Mouse (Mus musculus) kidney, adult 2 months (tissue): ENCODE measurements at regions not wholly inside any gene's neighbourhood (a gene's known extent, or its start where the extent isn't known, plus 50 kb on each side); places are given as distances from the start of the nearest gene placed in this dataset.
A peak's percentile ranks its signal among the peaks of the same experiment; 100 is the strongest.

ENCODE experiments used
- DNase-seq: peaks from one replicate; pipeline ENCODE4 v3.0.0; 2021
- H3K27ac ChIP-seq: fragments of 200-500 bp; 2 replicates; pipeline ENCODE4 v1.5.1; 2012; ENCODE audit warnings: low read depth, low read length, control low read depth, inconsistent platforms; ENCODE audit not compliant: insufficient read depth
- H3K27me3 ChIP-seq: fragments of 200-500 bp; replicated peaks from 2 replicates; pipeline ENCODE4 v1.6.1; 2012; ENCODE audit warnings: mild to moderate bottlenecking, moderate library complexity, low read length, inconsistent platforms; ENCODE audit not compliant: control insufficient read depth, insufficient read depth
- H3K36me3 ChIP-seq: fragments of 200-500 bp; 2 replicates; pipeline ENCODE4 v1.6.1; 2012; ENCODE audit warnings: mild to moderate bottlenecking, moderate library complexity, low read length, inconsistent platforms; ENCODE audit not compliant: control insufficient read depth, insufficient read depth
- H3K4me1 ChIP-seq: fragments of 200-500 bp; 2 replicates; pipeline ENCODE4 v1.6.1; 2011; ENCODE audit warnings: low read length; ENCODE audit not compliant: control insufficient read depth, insufficient read depth
- H3K4me3 ChIP-seq: fragments of 200-500 bp; 2 replicates; pipeline ENCODE4 v1.5.1; 2011; ENCODE audit warnings: mild to moderate bottlenecking, low read depth, low read length, control low read depth; ENCODE audit not compliant: insufficient read depth
- CTCF ChIP-seq: fragments of 200-500 bp; conservative IDR thresholded peaks from 2 replicates; pipeline ENCODE4 v1.5.1; 2011; ENCODE audit warnings: low read depth, mild to moderate bottlenecking, control low read depth, low read length, moderate library complexity, mixed read lengths; ENCODE audit not compliant: insufficient read depth, insufficient read length
- POLR2A ChIP-seq: fragments of 200-500 bp; IDR thresholded peaks from one replicate; pipeline ENCODE4 v1.6.1; 2011; ENCODE audit warnings: low read depth, low read length, control low read depth
- WGBS: fragments of 180-500 bp; shearing (Covaris S2); methylation state at CpG from one replicate; pipeline ENCODE4 v1.1.7; 2018; 5-methylcytosine and 5-hydroxymethylcytosine counted together

DNA sequence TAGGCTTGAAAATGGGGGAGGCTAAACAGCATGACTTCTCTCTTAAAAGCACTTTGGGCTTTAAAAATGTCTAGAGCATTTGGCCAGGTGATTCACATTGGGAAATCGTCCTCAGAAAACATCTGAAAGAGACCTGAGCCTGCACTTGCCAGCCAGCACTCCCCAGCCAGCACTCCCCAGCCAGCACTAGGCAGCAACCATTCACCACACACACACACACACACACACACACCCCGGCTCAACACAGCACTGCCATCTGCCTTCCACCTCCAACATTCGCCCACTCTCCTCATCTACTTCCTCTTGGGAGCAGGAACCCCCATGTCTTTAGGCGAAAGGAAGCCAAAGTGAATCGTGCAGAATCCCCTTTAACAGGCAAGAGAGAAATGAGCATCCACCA, 85.4 kb downstream of the Atp23 start:
- Histone ChIP-seq H3K27ac (no peak overlapping the region), H3K36me3 (no peaks in the 10 kb centered on the region), H3K4me3 (no peak overlapping the region), H3K4me1 (no peaks in the 10 kb centered on the region), H3K27me3 (no peaks in the 10 kb centered on the region)
- no peak for TF ChIP-seq CTCF
- TF ChIP-seq POLR2A, result no peak
- WGBS, result 83% methylated on average over 5 of the region's 5 CpGs
- DNase-seq, result no peak

DNA sequence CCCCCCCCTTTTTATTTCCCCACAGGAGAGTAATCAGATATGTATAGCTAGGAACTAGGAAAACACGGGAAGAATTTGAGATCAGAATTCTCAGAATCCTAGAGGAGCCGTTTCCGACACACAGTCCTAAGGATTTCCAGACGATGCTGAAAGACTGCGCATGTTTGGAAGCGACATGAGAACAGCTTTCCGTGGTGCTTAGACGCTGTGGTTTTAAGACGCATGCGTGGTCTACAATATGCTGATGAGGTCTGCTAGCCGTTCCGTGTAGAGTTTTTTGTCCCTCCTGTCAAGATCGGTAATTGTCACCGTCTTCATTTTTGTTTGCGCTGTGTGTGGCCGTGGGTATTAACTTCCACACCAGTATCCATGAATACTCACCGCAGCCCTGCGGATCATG, 86.2 kb downstream of the Atp23 start:
- no peaks in the 10 kb centered on the region for H3K36me3 ChIP-seq
- WGBS, result 93% methylated on average over 18 of the region's 18 CpGs
- TF ChIP-seq CTCF, result no peak
- no peak for TF ChIP-seq POLR2A
- no peak overlapping the region for H3K27ac ChIP-seq
- H3K27me3 ChIP-seq, result no peaks in the 10 kb centered on the region
- DNase-seq, result no peak
- no peaks in the 10 kb centered on the region for H3K4me1 ChIP-seq
- H3K4me3 ChIP-seq, result no peak overlapping the region

DNA sequence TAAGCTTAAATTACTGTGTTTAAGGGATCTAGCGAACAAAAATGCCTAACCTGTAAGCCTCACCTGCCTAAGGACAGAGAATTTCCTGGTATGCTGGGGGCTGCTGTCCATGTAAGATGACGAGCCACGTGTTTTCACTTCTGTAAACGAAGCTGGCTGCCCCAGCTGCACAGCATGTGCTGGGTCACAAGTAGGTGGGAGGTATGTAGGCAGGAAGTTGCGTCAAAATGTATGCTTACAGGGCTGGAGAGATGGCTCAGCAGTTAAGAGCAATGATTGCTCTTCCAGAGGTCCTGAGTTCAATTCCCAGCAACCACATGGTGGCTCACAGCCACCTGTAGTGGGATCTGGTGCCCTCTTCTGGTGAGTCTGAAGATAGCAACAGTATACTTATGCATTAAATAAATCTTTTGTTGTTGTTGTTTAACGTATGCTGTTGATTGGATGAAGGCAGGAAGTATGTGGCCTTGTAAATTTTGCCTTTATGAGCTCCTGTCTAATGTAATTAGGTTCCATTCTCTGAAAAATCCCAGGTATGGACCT, 88.0 kb downstream of the Atp23 start:
- WGBS, result 90% methylated on average over 6 of the region's 6 CpGs
- TF ChIP-seq CTCF, result 0 out of 2 replicates have a peak, but pooled peaks have one; percentile 11
- no peak for TF ChIP-seq POLR2A

DNA sequence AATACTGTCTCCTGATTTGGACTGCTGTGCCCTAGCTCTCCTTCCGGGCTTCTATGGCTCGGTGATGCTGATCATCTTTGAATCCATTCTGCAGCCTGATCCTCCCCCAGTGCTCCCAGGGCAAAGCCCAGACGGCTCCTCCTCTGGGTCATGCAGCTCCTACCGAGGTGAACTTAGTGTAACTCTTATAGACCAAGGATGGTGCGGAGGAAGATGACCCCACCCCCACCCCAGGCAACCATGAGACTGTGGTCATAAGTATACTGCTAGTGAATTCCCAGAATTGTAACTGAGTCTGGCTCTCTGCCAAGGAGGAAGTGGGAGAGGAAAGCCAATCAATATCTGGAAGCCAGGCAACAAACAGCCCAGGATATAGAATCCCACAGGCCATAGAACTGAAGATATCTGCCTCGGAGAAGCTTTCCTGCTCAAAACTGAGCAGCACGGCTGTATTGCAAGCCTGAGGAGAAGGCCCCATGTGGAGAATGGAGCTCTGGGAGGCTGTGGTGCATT, 88.9 kb downstream of the Atp23 start:
- DNase-seq, result no peak
- no peak overlapping the region for H3K27ac ChIP-seq
- TF ChIP-seq POLR2A (no peak), CTCF (no peak)
- H3K4me1 ChIP-seq, result no peaks in the 10 kb centered on the region
- H3K27me3 ChIP-seq, result no peaks in the 10 kb centered on the region
- H3K4me3 ChIP-seq, result no peak overlapping the region
- no peaks in the 10 kb centered on the region for H3K36me3 ChIP-seq
- WGBS, result 61% methylated on average over 7 of the region's 7 CpGs

More for the DNA sequence above, 88.0 kb downstream of the Atp23 start:
- Histone ChIP-seq H3K27ac (no peak overlapping the region), H3K4me1 (no peaks in the 10 kb centered on the region), H3K4me3 (no peak overlapping the region), H3K27me3 (no peaks in the 10 kb centered on the region), H3K36me3 (no peaks in the 10 kb centered on the region)
- no peak for DNase-seq

DNA sequence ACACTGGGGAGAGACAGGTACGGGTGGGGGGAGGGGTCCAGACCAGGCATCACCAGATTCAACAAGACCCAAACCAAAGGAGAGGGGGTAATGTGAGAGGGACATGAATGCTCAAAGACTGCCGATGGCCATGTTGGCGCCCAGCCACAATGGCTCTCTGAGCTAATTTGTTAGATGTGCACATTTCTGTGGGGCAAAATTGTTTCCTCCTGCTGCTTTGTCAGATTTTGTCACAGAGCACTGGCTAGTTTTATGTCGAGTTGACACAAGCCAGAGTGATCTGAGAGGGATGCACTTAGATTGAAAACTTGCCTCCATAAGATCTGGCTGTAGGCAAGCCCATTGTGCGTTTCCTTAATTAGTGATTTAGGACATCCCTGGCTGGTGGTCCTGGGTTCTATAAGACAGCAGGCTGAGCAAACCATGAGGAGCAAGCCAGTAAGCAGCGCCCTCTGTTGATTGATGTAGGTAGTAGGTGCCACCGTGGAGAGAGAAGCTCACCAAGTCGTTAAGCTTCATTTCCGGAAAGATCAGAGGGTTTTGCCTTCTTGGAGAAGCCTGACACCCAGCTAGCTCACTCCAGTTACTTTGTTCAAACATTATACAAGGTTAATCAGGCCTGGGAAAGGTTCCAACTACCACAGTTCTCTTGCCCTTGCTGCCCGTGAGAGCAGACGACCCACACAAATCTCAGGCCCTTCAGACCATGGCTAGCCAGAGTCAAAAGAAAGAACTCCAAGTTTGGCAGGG, 90.6 kb downstream of the Atp23 start:
- Histone ChIP-seq H3K27ac (no peak overlapping the region), H3K27me3 (no peaks in the 10 kb centered on the region), H3K4me1 (no peaks in the 10 kb centered on the region), H3K4me3 (no peak overlapping the region), H3K36me3 (no peaks in the 10 kb centered on the region)
- WGBS, result 40% methylated on average over 11 of the region's 11 CpGs
- TF ChIP-seq POLR2A (no peak), CTCF (no peak; the same call in 1 of the 2 replicates)
- peak; percentile 88 for DNase-seq

DNA sequence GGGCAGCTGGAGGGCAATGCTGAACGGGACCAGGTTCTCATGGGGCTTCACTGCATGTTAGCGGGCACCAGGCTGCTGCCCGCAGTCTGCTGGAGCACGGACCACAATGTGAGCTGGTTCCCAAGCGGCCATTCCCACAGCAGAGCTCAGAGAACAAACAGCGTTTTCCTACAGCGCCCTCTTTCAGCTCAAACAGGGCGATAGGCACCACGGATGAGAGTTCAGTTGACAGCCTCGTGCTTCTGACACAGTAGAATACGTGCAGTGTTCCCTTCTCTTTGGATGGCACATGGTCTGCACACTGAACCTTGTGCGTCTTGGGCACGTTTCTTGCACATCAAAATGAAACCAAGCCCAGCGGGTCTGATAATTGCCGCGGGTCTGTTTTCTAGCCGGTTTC, 91.6 kb downstream of the Atp23 start:
- peak overlapping the region; percentile 49 for H3K4me3 ChIP-seq
- DNase-seq, result peak; percentile 15
- no peak overlapping the region for H3K27ac ChIP-seq
- no peaks in the 10 kb centered on the region for H3K36me3 ChIP-seq
- no peaks in the 10 kb centered on the region for H3K4me1 ChIP-seq
- no peak for TF ChIP-seq POLR2A
- TF ChIP-seq CTCF, result no peak
- H3K27me3 ChIP-seq, result no peaks in the 10 kb centered on the region
- 44% methylated on average over 17 of the region's 17 CpGs for WGBS

DNA sequence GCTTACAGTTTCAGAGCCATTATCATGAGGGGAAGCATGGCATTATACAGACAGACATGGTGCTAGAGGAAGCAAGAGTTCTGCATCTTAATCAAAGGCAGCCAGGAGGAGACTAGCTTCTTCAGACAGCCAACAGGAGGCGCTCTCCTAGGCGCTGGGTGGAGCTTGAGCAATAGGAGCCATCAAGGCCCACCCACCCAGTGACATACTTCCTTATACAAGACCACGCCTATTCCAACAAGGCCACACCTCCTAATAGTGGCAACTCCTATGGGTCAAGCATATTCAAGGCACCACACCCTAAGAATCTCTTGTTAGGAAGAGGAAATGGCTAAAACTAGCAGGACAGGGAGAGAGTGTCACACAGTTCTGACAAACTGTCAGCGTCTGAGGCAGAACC, 94.3 kb downstream of the Atp23 start:
- Histone ChIP-seq H3K36me3 (no peaks in the 10 kb centered on the region), H3K27ac (no peak overlapping the region), H3K27me3 (no peaks in the 10 kb centered on the region), H3K4me1 (no peaks in the 10 kb centered on the region), H3K4me3 (no peak overlapping the region)
- TF ChIP-seq POLR2A, result no peak
- TF ChIP-seq CTCF, result no peak
- DNase-seq, result no peak
- 94% methylated on average over 4 of the region's 4 CpGs for WGBS
